Mouse (Mus musculus) heart, embryonic 14.5 days (tissue): ENCODE measurements around the gene Cfap69. TPM values are rescaled to one million over a fixed set of nuclear protein-coding genes. Genes with fewer than 3 reads are reported as not detected.
A peak's percentile ranks its signal among the peaks of the same experiment; 100 is the strongest.

Source experiments
- ATAC-seq: fragments of 200-750 bp; cut with Nextera tagmentation; 2 replicates; pipeline ENCODE4 v1.8.0; 2017; ENCODE audit warnings: low read depth, moderate TSS enrichment; ENCODE audit not compliant: insufficient number of reproducible peaks, insufficient read depth, low FRiP score
- H3K27ac ChIP-seq, 2 experiments: fragments of 200-500 bp in 1 of 2; fragments of 300-500 bp in 1 of 2; sonication (generic) in 1 of 2; replicated peaks in 1 of 2; 2 replicates each; pipeline ENCODE4 v1.5.1; 2012 to 2014; ENCODE audit warnings: low read depth in 2 of 2, low read length in 2 of 2, control low read depth in 1 of 2, mild to moderate bottlenecking in 1 of 2, mixed read lengths in 1 of 2; ENCODE audit not compliant: control insufficient read depth in 1 of 2, insufficient read depth in 1 of 2
- H3K27me3 ChIP-seq: fragments of 300-500 bp; sonication (generic); 2 replicates; pipeline ENCODE4 v1.6.1; 2014; ENCODE audit warnings: mild to moderate bottlenecking, low read length, control low read depth; ENCODE audit not compliant: control insufficient read depth, insufficient read depth
- H3K36me3 ChIP-seq: fragments of 300-500 bp; sonication (generic); 2 replicates; pipeline ENCODE4 v1.6.1; 2014; ENCODE audit warnings: mild to moderate bottlenecking, control low read depth, low read length, mixed read lengths; ENCODE audit not compliant: control insufficient read depth, insufficient read depth
- H3K4me1 ChIP-seq, 2 experiments: fragments of 200-500 bp in 1 of 2; fragments of 300-500 bp in 1 of 2; sonication (generic) in 1 of 2; 2 replicates each; pipeline ENCODE4 v1.6.1; 2012 to 2014; ENCODE audit warnings: low read length in 2 of 2, control low read depth in 1 of 2, mixed read lengths in 1 of 2; ENCODE audit not compliant: control insufficient read depth in 2 of 2, insufficient read depth in 2 of 2
- H3K4me2 ChIP-seq: fragments of 300-500 bp; sonication (generic); 2 replicates; pipeline ENCODE4 v1.6.1; 2014; ENCODE audit warnings: mild to moderate bottlenecking, low read length
- H3K4me3 ChIP-seq, 2 experiments: fragments of 200-500 bp in 1 of 2; fragments of 300-500 bp in 1 of 2; sonication (generic) in 1 of 2; 2 replicates each; pipeline ENCODE4 v1.5.1; 2012 to 2014; ENCODE audit warnings: low read length in 2 of 2, mild to moderate bottlenecking in 2 of 2, control low read depth in 1 of 2, low read depth in 1 of 2, moderate library complexity in 1 of 2; ENCODE audit not compliant: control insufficient read depth in 1 of 2, insufficient read depth in 1 of 2
- H3K9ac ChIP-seq: fragments of 300-500 bp; sonication (generic); 2 replicates; pipeline ENCODE4 v1.6.1; 2014; ENCODE audit warnings: mild to moderate bottlenecking, low read length
- H3K9me3 ChIP-seq: fragments of 300-500 bp; sonication (generic); 2 replicates; pipeline ENCODE4 v1.6.1; 2016; ENCODE audit warnings: low read length, control low read depth; ENCODE audit not compliant: control insufficient read depth
- WGBS: fragments of 180-500 bp; shearing (Covaris S2); extraction: QIAGEN DNeasy Blood & Tissue Kit; methylation state at CpG from one replicate; pipeline ENCODE4 v1.1.7; 2014; 5-methylcytosine and 5-hydroxymethylcytosine counted together
- polyA plus RNA-seq: library from polyadenylated mRNA; unstranded; fragments of >200 nt; fragmentation: Nextera tagmentation; extraction: Ambion mirVana; gene quantifications from 2 replicates; pipeline ENCODE4 v1.2.1, GENCODE M21; 2014

Cfap69 gene
- 1.4 and 2.7 TPM in 2 replicates for polyA plus RNA-seq

DNA sequence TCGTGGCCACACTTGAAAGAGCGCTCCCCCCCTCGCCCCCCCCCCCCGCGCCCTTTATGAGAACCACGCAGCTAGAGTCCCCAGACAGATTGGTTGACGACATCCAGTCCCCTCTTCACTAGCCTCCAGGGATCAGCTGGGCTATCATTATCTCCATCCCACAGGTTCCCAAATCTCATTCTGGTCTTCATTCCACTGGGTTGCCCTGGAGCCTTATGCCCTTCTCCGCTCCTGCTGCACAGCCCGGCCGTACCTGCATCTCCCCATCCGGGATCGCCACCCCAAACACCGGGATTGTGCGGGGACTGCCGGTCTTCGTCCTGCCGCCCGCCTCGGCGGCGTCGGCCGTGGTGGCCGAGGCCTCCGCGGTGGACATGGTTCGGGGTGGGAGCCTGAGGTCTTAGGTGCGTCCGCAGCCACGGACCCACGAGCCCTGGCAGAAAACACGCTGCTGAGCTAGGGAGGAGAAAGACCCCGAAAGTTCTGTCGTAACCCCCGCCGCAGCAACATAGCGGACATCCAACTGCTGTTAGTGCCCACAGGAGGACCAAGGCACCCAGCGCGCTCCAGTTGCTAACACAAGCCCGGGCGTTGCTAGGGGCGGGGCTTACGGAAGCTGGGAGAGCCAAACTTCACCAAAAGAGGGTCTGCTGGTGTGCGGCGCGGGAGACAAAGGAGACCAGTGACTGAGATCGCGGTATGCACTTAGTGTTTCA is at the start of gene Cfap69:
TSS of gene Cfap69 (minus strand) at position 585 of the 716 bp plus-strand sequence.
- ATAC-seq = peak; percentile 87
- no peaks in the 10 kb centered on the region for H3K9me3 ChIP-seq
- peak within 1 kb of the TSS; percentile 98 for H3K4me2 ChIP-seq
- no peaks in the 10 kb centered on the region for H3K36me3 ChIP-seq
- under 1% methylated on average over 47 of the region's 48 CpGs for WGBS
- 0 out of 4 replicates have a peak, but pooled peaks cover 0 to 4% of the 10 kb centered on the region in 2 experiments for H3K4me1 ChIP-seq
- peak within 1 kb of the TSS; percentile 67 to 89 for H3K4me3 ChIP-seq
- peak within 1 kb of the TSS; percentile 74 for H3K9ac ChIP-seq
- H3K27me3 ChIP-seq = peaks cover 6% of the 10 kb centered on the region; the same call in 1 of the 2 replicates
- H3K27ac ChIP-seq = no peak within 1 kb of the TSS

DNA sequence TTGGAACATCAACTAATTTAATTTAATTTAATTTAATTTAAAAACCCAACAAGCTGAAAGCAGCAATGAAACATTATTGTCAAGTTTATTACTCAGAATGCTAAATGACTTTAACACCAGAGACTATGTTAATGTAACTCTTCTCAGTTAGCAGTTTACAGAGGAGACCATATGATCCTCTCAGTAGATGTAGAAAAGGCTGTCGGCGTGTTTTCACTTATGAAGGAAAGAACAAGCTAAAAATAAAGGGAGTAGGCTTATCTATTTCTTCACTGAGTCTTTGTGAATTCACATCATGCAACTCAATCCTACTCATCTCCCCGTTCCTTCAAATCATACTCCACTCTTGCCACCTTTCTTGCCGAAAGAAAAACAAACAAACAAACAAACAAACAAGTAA is 47.0 kb upstream of the Cfap69 start:
- no peak for ATAC-seq
- Histone ChIP-seq H3K27ac (no peak overlapping the region), H3K9me3 (no peaks in the 10 kb centered on the region), H3K27me3 (no peaks in the 10 kb centered on the region), H3K9ac (no peak overlapping the region), H3K4me3 (no peak overlapping the region), H3K4me2 (no peak overlapping the region), H3K36me3 (no peaks in the 10 kb centered on the region), H3K4me1 (no peaks in the 10 kb centered on the region)
- WGBS = 55% methylated on average over 4 of the region's 4 CpGs

DNA sequence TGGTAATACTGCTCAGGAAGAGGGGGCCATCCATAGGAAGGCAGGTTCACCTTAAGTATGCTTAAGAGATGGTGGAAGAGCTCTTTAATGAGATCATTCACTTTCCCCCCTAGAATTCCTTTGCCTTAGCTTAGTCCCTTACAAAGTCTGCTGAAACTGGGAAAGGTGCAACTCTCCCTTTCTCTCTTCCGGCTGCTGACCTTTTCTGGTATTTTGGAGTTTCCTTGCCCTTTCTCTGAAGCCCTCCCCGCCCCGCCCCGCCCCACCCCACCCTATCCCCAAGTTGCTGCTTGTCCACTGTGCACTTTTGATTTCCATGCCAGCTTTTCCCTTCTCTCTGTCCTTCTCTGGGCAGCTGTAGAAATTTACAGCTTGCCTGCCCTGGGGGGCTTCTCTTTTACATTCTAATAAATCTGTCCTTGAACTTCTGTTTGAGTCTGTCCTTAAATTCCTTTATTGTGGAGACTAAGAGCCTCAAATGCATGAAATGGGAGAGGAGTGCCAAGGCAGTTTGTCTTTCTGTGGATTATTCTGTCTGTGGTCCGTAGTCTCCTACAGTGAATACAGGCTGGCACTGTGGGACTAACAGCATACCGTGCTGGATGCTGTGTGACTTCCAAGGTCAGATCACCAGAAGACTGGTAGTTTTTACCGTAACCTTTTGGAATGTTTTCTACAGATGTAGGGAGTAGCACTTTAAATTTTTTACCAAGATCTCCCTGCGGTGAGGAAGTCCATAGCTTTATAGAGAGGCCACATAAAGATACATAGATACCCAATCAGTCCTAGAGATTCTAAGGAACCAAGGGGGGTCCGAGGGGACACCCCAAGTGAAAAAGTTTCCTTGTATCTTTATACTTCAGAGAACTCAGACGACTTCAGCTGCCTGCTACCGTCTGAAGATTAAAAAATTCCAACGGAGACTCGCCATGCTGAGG is 43.6 kb upstream of the Cfap69 start:
- Histone ChIP-seq H3K4me3 (no peak overlapping the region), H3K9ac (no peak overlapping the region), H3K36me3 (no peaks in the 10 kb centered on the region), H3K27me3 (no peaks in the 10 kb centered on the region), H3K4me1 (no peaks in the 10 kb centered on the region), H3K9me3 (no peaks in the 10 kb centered on the region), H3K27ac (no peak overlapping the region), H3K4me2 (no peak overlapping the region)
- ATAC-seq = no peak
- 65% methylated on average over 13 of the region's 13 CpGs for WGBS

DNA sequence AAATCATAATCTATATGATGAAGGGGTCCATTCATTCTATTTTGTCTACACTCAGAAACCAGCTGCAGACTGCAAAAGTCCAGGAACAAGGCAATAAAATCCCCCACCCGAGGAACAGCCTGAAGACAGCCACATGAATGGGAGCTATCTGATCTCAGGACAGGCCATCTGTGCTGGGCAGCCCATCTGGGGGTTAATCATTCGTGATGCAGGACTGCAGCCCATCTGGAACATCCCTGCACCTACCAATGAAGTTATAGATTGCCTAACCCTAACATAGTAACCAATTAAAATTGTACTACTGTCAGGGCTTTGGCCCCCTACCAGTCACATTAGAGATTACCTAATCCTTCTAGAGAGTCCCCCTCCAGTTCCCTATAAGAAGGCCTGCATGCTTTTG is 41.0 kb upstream of the Cfap69 start:
- H3K36me3 ChIP-seq = no peaks in the 10 kb centered on the region
- H3K4me3 ChIP-seq = no peak overlapping the region
- WGBS = 67% methylated on average over 2 of the region's 2 CpGs
- no peak overlapping the region for H3K4me2 ChIP-seq
- H3K9ac ChIP-seq = no peak overlapping the region
- no peak for ATAC-seq
- H3K4me1 ChIP-seq = no peaks in the 10 kb centered on the region
- H3K9me3 ChIP-seq = no peaks in the 10 kb centered on the region
- no peak overlapping the region for H3K27ac ChIP-seq
- no peaks in the 10 kb centered on the region for H3K27me3 ChIP-seq

DNA sequence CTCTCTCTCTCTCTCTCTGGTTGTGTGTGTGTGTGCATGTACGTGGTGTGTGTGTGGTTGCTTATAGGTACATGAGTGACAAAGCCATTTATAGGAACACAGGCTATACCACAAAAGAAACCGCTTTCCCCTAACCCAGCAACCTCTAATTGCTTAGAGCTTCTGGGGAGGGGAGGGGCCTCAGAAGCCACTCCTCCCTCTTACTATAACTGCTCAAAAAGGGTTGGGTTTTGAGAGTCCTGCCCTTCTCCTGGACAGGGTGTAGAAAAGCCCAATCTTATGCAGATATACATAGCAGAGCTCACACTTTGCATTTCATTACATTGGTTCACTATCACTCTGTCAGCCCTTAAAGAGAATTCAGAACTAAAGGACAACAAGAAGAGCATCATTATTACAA is 36.3 kb upstream of the Cfap69 start:
- Histone ChIP-seq H3K9ac (no peak overlapping the region), H3K4me1 (no peaks in the 10 kb centered on the region), H3K27ac (no peak overlapping the region), H3K36me3 (no peaks in the 10 kb centered on the region), H3K27me3 (no peaks in the 10 kb centered on the region), H3K4me3 (no peak overlapping the region), H3K9me3 (no peaks in the 10 kb centered on the region), H3K4me2 (no peak overlapping the region)
- WGBS = 100% methylated on average over 2 of the region's 2 CpGs
- no peak for ATAC-seq

DNA sequence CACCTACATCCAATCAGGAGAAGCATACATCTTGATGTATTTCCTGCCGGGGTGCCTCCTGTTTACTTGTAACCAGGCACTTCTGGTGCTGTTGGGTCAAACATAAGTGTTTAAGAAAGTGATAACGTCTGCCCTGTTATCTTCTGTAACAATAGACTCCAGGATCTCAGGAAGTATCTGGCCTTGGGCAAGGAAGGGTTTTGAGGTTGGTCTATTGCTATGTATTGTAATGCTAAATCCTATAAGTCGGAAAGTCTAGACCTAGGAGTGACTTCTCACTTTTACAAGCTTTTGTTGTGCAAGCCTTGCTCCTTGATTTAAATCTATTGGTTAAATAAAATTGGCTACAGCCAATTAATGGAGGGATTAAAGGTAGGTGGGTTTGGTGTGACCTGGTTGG is 34.8 kb upstream of the Cfap69 start:
- no peak overlapping the region for H3K9ac ChIP-seq
- H3K4me3 ChIP-seq = no peak overlapping the region
- no peaks in the 10 kb centered on the region for H3K27me3 ChIP-seq
- ATAC-seq = no peak
- H3K9me3 ChIP-seq = no peaks in the 10 kb centered on the region
- 35% methylated on average over 3 of the region's 3 CpGs for WGBS
- no peak overlapping the region for H3K4me2 ChIP-seq
- no peaks in the 10 kb centered on the region for H3K36me3 ChIP-seq
- no peaks in the 10 kb centered on the region; a peak in 1 of 4 replicates for H3K4me1 ChIP-seq
- no peak overlapping the region for H3K27ac ChIP-seq

DNA sequence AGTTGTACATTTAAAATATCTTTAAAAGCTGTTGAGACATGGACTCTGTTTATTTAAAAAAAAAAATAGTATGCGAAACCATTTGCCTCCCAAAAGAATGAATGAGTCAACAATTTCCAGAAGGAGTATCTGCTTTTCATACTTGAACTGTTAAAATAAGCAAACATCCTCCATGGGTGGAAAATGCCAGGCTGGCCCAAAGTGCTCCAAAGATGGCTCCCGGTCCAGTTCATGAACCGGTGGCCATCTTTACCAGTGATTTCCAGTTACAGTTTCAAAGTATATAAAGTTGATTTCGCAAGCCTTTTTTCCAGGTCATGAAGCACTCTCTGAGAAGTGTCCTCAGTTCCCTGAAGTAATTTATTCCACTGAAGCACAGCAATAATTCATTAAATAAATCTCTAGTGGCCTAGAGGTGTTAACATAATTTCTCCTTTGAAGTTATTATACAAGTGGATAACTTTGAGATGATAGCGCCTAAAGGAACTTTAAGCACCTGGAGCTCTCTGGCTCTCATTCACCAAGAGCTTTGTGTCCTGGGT is 31.4 kb upstream of the Cfap69 start:
- Histone ChIP-seq H3K4me1 (no peaks in the 10 kb centered on the region; a peak in 1 of 4 replicates), H3K36me3 (no peaks in the 10 kb centered on the region), H3K9me3 (no peaks in the 10 kb centered on the region), H3K4me2 (no peak overlapping the region), H3K27ac (no peak overlapping the region), H3K27me3 (no peaks in the 10 kb centered on the region), H3K9ac (no peak overlapping the region), H3K4me3 (no peak overlapping the region)
- 91% methylated on average over 5 of the region's 5 CpGs for WGBS
- ATAC-seq = no peak
